Mouse (Mus musculus): Measurements from ENCODE around the gene Anp32b.

DNA sequence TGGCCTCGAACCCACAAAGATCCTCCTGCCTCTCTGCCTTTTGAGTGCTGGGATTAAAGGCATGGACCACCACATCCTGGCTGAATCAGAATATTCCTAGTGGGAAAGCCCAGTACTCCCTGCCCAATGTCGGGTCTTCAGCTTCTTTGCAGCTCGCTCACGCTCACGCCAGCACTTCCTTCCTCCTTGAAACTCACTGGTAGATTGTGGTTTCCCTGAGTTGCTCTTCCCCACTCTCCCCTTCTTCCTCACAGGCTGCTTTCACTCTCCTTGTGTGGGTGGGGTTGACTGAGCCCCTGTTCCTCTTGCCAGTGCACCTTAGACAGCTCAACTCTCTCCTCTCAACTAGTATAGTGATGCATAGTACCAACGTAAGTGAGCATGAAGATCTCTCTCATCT, 39.2 kb upstream of the Anp32b start:
- no peak for TF ChIP-seq POLR2A (IDR thresholded peaks at IDR 0.05; ENCODE audit: low read depth, low read length)
- no peak for TF ChIP-seq CTCF (conservative IDR thresholded peaks at IDR 0.05; ENCODE audit: insufficient read depth, insufficient read length, low read depth, low read length)

All from kidney, adult 2 months (tissue).